Mouse (Mus musculus): ENCODE results near the gene Them5. TPM values are rescaled to one million over a fixed set of nuclear protein-coding genes. Genes with fewer than 3 reads are reported as not detected.

Gene Them5
- total and polyA plus RNA-seq, 3 experiments, result not detected

GRCm38 (mm10) chr3:94396851-94397250 lies 55.0 kb downstream of the Them5 start:
- Histone ChIP-seq H3K9ac (ENCODE audit: low read depth, low read length) (no peak overlapping the region), H3K27me3 (ENCODE audit: control insufficient read depth, insufficient read depth, low read length) (no peaks in the 10 kb centered on the region), H3K79me2 (replicated peaks; ENCODE audit: control insufficient read depth, insufficient read depth, low read length) (no peaks in the 10 kb centered on the region), H3K4me1 (ENCODE audit: control insufficient read depth, insufficient read depth, low read length) (no peaks in the 10 kb centered on the region), H3K36me3 (ENCODE audit: control insufficient read depth, insufficient read depth, low read length) (no peaks in the 10 kb centered on the region), H3K4me3 (no peak overlapping the region), H3K27ac (no peak overlapping the region)
- intact Hi-C loops (cut with DNase I), result no loop called here
- 83% methylated on average over 4 of the region's 4 CpGs for WGBS
- no peak for DNase-seq
- no peak for TF ChIP-seq POLR2A (IDR thresholded peaks at IDR 0.05; ENCODE audit: insufficient read depth, low read depth, low read length)
- no peak for TF ChIP-seq CTCF (IDR thresholded peaks at IDR 0.05)
- TF ChIP-seq EP300 (IDR thresholded peaks at IDR 0.05; ENCODE audit: insufficient read depth, low read depth, low read length), result no peak

Other genes with a start within 250 kb of the Them5 start
- not detected for gene Gm10696, start 163.9 kb upstream of the Them5 start, total RNA-seq (2021)
- gene Gm10696, start 163.9 kb upstream of the Them5 start, polyA plus RNA-seq (2012; rRNA removed), result not detected in 2 replicates
- not detected for gene Gm5286, start 145.4 kb upstream of the Them5 start, total RNA-seq (2021)
- gene Gm5286, start 145.4 kb upstream of the Them5 start, polyA plus RNA-seq (2012; rRNA removed), result not detected in 2 replicates
- not detected for gene Gm4778, start 78.1 kb upstream of the Them5 start, total RNA-seq (2021)
- not detected in 2 replicates for gene Gm4778, start 78.1 kb upstream of the Them5 start, polyA plus RNA-seq (2012; rRNA removed)
- gene Them4, start 32.0 kb upstream of the Them5 start, total RNA-seq (2021), result 10 to 100 TPM; 13.2 to 15.1 TPM
- 4.6 and 9.6 TPM in 2 replicates for gene Them4, start 32.0 kb upstream of the Them5 start, polyA plus RNA-seq (2012; rRNA removed)
- not detected for gene C2cd4d, start 20.3 kb downstream of the Them5 start, total RNA-seq (2021)
- 0.14 TPM in 1 of 2 replicates, not detected in the other for gene C2cd4d, start 20.3 kb downstream of the Them5 start, polyA plus RNA-seq (2012; rRNA removed)
- gene Rorc, start 30.7 kb downstream of the Them5 start, total RNA-seq (2021), result 10 to 100 TPM; 36.1 to 44.8 TPM
- gene Rorc, start 30.7 kb downstream of the Them5 start, polyA plus RNA-seq (2012; rRNA removed), result 25.7 and 26.7 TPM in 2 replicates
- under 1 TPM; 0.05 to 0.09 TPM for gene Lingo4, start 56.4 kb downstream of the Them5 start, total RNA-seq (2021)
- 0.04 and 0.09 TPM in 2 replicates for gene Lingo4, start 56.4 kb downstream of the Them5 start, polyA plus RNA-seq (2012; rRNA removed)
- 1 to 10 TPM; 3.9 to 4.9 TPM for gene Tdrkh, start 71.2 kb downstream of the Them5 start, total RNA-seq (2021)
- 0.64 and 0.82 TPM in 2 replicates for gene Tdrkh, start 71.2 kb downstream of the Them5 start, polyA plus RNA-seq (2012; rRNA removed)
- 10 to 100 TPM; 62.0 to 64.1 TPM for gene Mrpl9, start 101.2 kb downstream of the Them5 start, total RNA-seq (2021)
- gene Mrpl9, start 101.2 kb downstream of the Them5 start, polyA plus RNA-seq (2012; rRNA removed), result 43.9 and 65.8 TPM in 2 replicates
- gene Oaz3, start 101.8 kb downstream of the Them5 start, total RNA-seq (2021), result not detected
- 1.1 and 2.2 TPM in 2 replicates for gene Oaz3, start 101.8 kb downstream of the Them5 start, polyA plus RNA-seq (2012; rRNA removed)
- under 1 TPM in 1 of 2 experiments, not detected in 1; 0.27 TPM for gene Celf3, start 136.2 kb downstream of the Them5 start, total RNA-seq (2021)
- 0.67 and 0.96 TPM in 2 replicates for gene Celf3, start 136.2 kb downstream of the Them5 start, polyA plus RNA-seq (2012; rRNA removed)
- 1 to 10 TPM in 1 of 2 experiments, under 1 TPM in 1; 0.99 to 1.3 TPM for gene Riiad1, start 138.2 kb downstream of the Them5 start, total RNA-seq (2021)
- gene Riiad1, start 138.2 kb downstream of the Them5 start, polyA plus RNA-seq (2012; rRNA removed), result 0.44 and 1.2 TPM in 2 replicates
- 10 to 100 TPM; 27.4 to 29.0 TPM for gene Snx27, start 240.6 kb downstream of the Them5 start, total RNA-seq (2021)
- 7.5 and 14.4 TPM in 2 replicates for gene Snx27, start 240.6 kb downstream of the Them5 start, polyA plus RNA-seq (2012; rRNA removed)